Mouse (Mus musculus): ENCODE data around the gene Pcgf6.
"Not testable (repeated sequence)": the region's sequence is repeated elsewhere in the genome, so short reads cannot be mapped to it uniquely, and the experiment has no call there.

The Pcgf6 gene

DNA sequence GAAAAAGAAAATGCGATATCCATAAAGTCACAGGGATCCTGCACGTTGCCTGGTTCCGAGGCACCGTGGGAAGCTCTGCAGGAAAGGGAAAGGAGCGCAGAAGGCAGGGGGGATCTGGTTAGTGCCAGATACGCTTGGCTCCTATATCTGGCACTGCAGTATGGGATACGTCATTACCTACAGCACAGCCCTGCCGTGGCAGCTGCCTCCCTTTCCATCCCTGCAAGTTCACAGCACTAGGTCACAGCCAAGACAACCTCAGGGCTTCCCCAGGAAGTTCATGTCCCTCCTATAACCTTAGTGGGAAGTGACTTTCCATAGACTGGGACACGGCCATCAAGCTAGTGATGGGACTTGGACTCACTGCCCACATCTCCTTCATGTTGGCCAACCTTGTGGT is 54.6 kb downstream of the Pcgf6 start:
- DNase-seq: no peak

DNA sequence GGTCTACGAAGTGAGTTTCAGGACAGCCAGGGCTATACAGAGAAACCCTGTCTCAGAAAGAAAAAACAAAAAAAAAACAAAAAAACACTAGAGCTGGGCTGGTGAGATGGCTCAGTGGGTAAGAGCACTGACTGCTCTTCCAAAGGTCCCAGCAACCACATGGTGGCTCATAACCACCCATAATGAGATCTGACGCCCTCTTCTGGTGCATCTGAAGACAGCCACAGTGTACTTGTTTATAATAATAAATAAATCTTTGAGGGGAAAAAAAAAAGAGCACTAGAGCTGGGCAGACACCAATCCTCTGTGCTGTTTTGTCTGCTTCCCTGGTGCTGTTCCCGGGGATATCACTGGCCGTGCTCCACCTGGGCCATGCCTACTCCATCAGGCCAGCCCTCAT is 58.4 kb downstream of the Pcgf6 start:
- DNase-seq: not testable (repeated sequence)

DNA sequence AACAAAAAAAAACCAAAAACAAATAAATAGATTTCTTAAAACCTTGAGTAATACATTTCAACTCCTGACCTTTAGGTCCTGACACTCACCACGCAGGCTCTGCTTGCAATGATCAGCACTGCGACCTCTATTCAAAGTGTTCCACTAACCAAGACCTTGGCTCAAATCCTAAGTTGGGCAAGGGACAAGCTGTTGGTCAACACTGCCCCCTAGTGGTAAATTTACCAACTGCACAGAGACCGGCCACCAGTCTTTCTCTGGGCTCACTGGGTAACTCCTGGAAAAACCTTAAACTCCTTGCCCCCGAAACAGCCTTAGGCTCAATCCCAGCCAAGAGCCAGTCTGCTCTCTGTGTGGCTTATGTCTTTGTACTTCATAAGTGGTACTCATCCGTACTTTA is 59.6 kb downstream of the Pcgf6 start:
- DNase-seq: peak; percentile 59 to 84

DNA sequence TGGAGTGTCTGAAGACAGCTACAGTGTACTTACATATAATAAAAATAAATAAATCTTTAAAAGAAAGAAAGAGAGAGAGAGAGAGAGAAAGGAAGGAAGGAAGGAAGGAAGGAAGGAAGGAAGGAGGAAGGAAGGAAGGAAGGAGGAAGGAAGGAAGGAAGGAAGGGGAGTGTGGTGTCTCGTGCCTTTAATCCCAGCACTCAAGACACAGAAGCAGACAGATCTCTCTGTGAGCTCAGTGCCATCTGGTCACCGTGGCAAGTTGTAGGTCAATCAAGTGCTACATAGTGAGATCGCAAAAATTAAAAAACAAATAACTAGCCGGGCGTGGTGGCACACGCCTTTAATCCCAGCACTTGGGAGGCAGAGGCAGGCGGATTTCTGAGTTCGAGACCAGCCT is 60.1 kb downstream of the Pcgf6 start:
- not testable (repeated sequence) for DNase-seq

DNA sequence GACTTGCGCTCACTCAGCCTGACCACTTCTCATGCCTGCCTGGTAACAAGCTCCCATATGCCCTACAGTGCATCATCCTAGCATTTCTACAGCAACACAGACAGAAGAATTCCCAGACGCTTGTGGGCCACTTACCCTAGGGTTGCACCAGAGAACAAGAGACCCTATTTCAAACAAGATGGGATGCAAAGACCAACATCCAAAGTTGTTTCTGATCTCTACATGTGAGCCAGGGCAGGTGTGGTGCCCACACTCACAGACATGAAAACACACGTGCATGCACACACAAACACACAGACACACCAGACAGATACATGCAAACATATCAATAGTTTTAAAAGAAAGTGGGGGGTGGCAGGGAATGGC is 60.6 kb downstream of the Pcgf6 start:
- DNase-seq: no peak

DNA sequence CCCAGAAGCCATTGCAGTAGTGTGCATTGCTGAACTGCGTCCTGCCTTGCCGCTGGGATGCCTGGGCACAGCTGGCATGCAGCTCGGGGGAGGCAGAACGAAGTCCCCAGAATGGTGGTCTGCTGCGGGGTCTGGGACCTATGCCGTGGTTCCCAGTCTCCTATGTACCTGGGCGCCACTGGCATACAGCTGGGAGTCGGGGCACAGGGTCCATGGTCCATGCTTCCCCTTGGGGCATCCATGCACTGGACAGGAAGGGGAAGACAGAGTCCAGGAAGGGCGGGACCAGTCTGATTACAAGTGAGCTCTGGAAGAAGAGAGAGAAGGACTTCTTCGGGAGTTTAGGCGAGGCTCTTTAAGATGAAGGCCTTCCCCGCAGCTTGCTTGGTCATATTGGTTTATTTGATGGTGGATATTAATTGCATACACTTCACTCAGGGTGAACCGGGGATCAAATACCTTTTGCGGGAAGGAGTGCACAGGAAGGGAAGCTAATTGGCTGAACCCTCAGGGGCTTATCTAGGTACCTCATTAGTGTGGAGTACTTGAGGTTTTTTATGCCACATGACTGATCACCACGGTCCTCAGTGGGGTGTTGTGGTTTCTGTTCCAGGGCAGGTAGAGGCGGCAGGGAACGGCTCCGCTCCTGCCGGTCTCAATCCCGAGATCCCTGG is 61.1 kb downstream of the Pcgf6 start:
- DNase-seq: no peak

DNA sequence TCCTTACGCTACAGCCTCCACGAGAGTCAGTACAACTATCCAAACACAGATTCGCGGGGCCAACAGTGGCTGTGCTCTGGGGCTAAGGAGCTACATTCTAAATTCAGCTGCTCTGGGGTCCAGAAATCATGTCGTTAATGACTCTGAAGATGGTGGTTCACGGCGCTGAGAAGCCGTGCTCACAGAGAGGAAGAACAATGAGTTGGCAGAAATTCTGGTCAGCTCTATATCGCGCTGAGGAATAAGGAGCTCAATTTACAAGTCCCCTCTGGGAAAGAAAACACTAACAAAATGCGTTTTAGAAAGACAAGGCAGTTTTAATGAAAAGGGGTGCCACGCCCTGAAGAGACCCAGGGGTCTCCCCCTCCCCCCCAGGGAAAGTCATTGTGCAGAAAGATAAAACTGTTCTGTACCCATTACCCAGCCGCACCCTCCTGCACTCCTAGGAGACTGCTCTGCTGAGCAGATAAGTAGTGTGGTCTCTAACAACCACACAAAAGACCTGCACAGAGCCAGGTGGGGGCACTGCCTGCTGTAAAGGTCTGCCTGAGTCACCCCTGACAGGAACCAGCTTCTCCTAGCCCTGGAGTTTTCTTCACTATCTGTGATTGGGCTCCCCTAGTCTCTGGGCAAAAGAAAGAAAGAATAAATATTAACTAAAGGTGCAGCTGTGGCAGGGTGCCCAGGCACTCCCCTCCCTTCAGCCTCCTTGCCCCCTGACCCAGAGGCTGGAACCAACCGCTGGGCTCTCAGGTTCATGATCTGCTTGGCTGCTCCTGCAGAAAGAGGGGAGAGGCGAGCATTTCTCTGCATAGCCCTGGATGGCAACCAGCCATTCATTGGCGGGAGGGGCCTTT is 62.2 kb downstream of the Pcgf6 start:
- DNase-seq: no peak

DNA sequence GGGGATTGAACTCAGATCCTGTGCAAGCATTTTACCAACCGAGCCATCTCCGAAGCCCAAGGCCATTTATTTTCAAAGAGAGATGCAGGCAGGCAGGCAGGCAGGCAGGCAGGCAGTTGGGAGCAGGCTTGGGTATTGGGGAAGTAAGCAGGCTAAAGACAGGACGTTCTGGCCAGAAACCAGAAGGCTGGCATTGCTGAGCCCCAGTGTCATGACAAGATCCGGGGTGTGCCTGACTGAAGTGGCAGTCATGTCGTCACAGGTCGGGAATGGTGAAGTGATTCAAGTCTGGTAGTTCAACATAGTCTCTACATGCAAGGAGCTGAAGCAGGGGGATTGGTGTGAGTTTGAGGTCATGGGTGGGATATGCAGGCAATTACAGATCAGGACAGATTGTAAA is 63.1 kb downstream of the Pcgf6 start:
- no peak for DNase-seq

DNA sequence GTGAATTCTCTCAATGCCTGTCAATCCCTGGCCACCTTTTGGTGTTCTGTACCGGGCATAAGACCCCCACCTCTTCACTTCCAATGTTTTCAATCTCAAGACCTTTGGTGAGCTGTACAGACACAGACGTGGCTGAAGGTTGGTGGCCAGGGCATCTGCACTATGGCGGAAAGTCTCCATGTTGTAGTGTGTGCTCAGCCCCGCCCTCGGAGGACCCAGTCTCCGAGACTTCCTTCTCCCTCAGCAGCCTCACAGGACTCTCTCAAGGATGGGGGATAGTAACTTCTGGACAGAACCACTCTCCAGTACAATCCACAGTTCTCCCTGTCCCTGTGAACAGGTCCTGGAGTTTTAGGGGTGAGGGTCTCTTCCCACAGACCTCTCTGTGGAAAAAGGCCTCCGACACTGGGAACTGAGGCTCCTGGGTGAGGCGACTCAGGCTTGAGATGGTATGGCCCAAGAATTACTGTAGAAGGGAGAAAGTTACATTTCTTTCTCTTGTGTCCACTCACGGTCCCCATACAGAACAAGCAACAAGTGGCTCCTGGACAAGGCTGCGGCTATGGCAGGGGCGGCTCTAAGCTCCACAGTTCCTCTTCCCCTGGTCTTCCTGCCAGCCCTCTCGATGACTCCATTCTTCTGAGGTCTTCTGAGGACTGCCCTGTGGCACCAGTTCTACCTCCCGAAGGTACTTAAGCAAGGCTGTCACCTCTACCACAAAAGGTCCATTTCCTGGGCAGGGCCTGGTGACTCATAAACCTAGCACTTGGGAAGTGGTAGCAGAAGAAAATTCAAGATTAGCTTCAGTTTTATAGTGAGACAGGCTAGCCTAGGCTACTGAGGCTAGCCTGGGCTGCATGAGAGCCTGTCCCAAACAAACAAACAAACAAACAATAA is 65.7 kb downstream of the Pcgf6 start:
- DNase-seq: no peak

DNA sequence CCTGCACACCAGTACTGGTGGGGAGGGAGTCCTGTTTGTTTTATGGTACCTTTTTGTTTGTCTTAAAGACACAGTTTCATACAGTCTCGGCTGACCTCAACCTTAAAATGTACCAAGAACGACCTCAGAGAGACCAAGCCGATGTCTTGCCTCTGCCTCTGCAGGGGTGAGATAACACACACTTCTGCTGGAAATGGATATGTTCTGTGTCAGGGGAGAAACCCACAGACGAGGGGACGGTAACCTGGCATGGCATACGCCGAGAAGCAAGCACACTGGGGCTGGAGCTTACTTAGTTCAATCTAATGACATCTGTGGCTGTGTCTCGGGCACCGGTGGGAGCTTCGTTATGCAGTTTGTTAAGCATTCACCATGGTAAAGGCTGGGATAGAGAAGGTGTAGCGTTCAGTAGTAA is 66.7 kb downstream of the Pcgf6 start:
- DNase-seq: no peak
